Mouse (Mus musculus): Measurements from ENCODE around the gene Ahnak2. TPM values are rescaled to one million over a fixed set of nuclear protein-coding genes. Genes with fewer than 3 reads are reported as not detected.
A peak's percentile ranks its signal among the peaks of the same experiment; 100 is the strongest.

Gene Ahnak2
- total and polyA plus RNA-seq, 3 experiments, result 3.1 to 27.7 (median 14.6) TPM

DNA sequence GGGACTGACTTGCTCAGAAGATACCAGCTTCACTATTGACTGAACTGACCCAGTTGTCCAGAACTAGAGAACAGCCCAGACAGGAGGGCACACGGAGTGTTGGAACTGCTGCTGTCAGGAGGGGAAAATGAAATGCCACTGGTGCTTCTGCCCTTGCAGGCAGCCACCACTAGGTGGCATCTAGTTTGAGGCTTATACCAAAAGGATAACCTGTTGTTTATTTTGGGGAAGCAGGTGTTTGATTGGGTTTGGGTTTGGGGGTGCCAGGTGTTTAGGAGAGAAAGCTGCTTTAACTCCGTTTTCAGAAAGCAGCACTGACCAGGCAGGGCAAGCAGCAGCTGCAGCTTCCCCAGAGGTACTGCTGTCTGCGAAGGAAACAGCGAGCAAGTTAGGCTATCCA, 13.8 kb upstream of the Ahnak2 start:
- H3K27me3 ChIP-seq (replicated peaks), result no peaks in the 10 kb centered on the region
- peak; percentile 51 for DNase-seq (ENCODE audit: extremely low read depth)
- H3K9ac ChIP-seq (ENCODE audit: insufficient read depth, low read depth), result no peak overlapping the region
- no peak overlapping the region for H3K27ac ChIP-seq (ENCODE audit: insufficient read depth, low read depth)
- H3K4me1 ChIP-seq (ENCODE audit: control insufficient read depth in 1 of 2, insufficient read depth in 2 of 2), result peaks cover 0 to 8% of the 10 kb centered on the region in 2 experiments; a peak in 1 of 4 replicates
- no peaks in the 10 kb centered on the region for H3K9me3 ChIP-seq (replicated peaks; ENCODE audit: low read length)
- no peak for TF ChIP-seq BHLHE40 (IDR thresholded peaks at IDR 0.05; ENCODE audit: low read depth, low read length)
- no peak for TF ChIP-seq MAZ (IDR thresholded peaks at IDR 0.05; ENCODE audit: low read depth, low read length)
- TF ChIP-seq TBP (conservative IDR thresholded peaks at IDR 0.05; ENCODE audit: low read depth, low read length), result no peak
- TF ChIP-seq NELFE (IDR thresholded peaks at IDR 0.05; ENCODE audit: low read depth, low read length), result no peak
- no peak for TF ChIP-seq CHD1 (IDR thresholded peaks at IDR 0.05; ENCODE audit: low read depth, low read length)
- no peak for TF ChIP-seq IRF4 (IDR thresholded peaks at IDR 0.05; ENCODE audit: low read depth, low read length)
- no peak for TF ChIP-seq ETS1 (conservative IDR thresholded peaks at IDR 0.05; ENCODE audit: low read depth, low read length)
- no peak for TF ChIP-seq USF2 (conservative IDR thresholded peaks at IDR 0.05; ENCODE audit: low read depth, low read length)
- TF ChIP-seq MEF2A (IDR thresholded peaks at IDR 0.05; ENCODE audit: borderline replicate concordance, low read depth, low read length), result no peak
- TF ChIP-seq JUND (conservative IDR thresholded peaks at IDR 0.05; ENCODE audit: low read depth, low read length), result no peak
- TF ChIP-seq POLR2AphosphoS2 (IDR thresholded peaks at IDR 0.05; ENCODE audit: low read depth, low read length), result no peak
- TF ChIP-seq MYC (IDR thresholded peaks at IDR 0.05; ENCODE audit: low read depth, low read length), result no peak
- no peak for TF ChIP-seq MXI1 (IDR thresholded peaks at IDR 0.05; ENCODE audit: low read depth, low read length)
- peak; percentile 84 to 91 for TF ChIP-seq CTCF (conservative IDR thresholded peaks at IDR 0.05 in 1 of 2, IDR thresholded peaks at IDR 0.05 in 1 of 2; ENCODE audit: low read depth in 2 of 2, low read length in 2 of 2)
- no peak for TF ChIP-seq POLR2A (IDR thresholded peaks at IDR 0.05; ENCODE audit: low read depth, low read length)
- no peak for TF ChIP-seq EP300 (IDR thresholded peaks at IDR 0.05; ENCODE audit: low read length)
- 0 out of 2 replicates have a peak, but pooled peaks have one; percentile 23 for TF ChIP-seq TCF12 (IDR thresholded peaks at IDR 0.05; ENCODE audit: low read depth, low read length)
- TF ChIP-seq USF1 (IDR thresholded peaks at IDR 0.05; ENCODE audit: low read depth, low read length), result no peak
- TF ChIP-seq SIN3A (IDR thresholded peaks at IDR 0.05; ENCODE audit: low read length), result no peak
- peak; percentile 49 for TF ChIP-seq RAD21 (IDR thresholded peaks at IDR 0.05; ENCODE audit: low read depth, low read length)
- TF ChIP-seq ZC3H11A (IDR thresholded peaks at IDR 0.05; ENCODE audit: low read depth, low read length), result no peak
- peak; percentile 82 for TF ChIP-seq SMC3 (IDR thresholded peaks at IDR 0.05; ENCODE audit: low read depth, low read length)
- no peak for TF ChIP-seq CHD2 (IDR thresholded peaks at IDR 0.05; ENCODE audit: low read length)
- no peak for TF ChIP-seq KAT2A (IDR thresholded peaks at IDR 0.05; ENCODE audit: insufficient replicate concordance, low read length)
- TF ChIP-seq RCOR1 (conservative IDR thresholded peaks at IDR 0.05; ENCODE audit: low read depth, low read length), result no peak
- no peak overlapping the region for H3K4me2 ChIP-seq (ENCODE audit: insufficient read depth, low read depth, poor library complexity, severe bottlenecking)
- no peak overlapping the region for H3K4me3 ChIP-seq (replicated peaks in 1 of 3; ENCODE audit: low read depth in 2 of 3, low read length in 2 of 3, poor library complexity in 1 of 3)
- H3K79me2 ChIP-seq (replicated peaks; ENCODE audit: control insufficient read depth, extremely low read depth, insufficient read depth, poor library complexity, severe bottlenecking), result peaks cover 15% of the 10 kb centered on the region
- in situ Hi-C loops (cut with MboI; ENCODE audit: low pct_ligation_motif_present, low pct_unique_long_range_greater_than_20kb, low sequenced_read_pairs) (no loop called here), dilution Hi-C loops (cut with MboI; ENCODE audit: extremely low pct_ligation_motif_present, extremely low pct_unique_long_range_greater_than_20kb, low sequenced_read_pairs) (loop anchor here (10.0 kb wide), 1 partner anchor 71 kb away; no protein-coding TSS in a partner anchor)
- peaks cover 45 to 93% of the 10 kb centered on the region in 2 experiments for H3K36me3 ChIP-seq (replicated peaks in 1 of 2; ENCODE audit: control insufficient read depth in 1 of 2, insufficient read depth in 1 of 2, low read length in 1 of 2)

Data from CH12.LX (cell line).